Mouse (Mus musculus) mouse trophoblast stem cell (cell line): ENCODE measurements at regions not wholly inside any gene's neighbourhood (a gene's known extent, or its start where the extent isn't known, plus 50 kb on each side); places are given as distances from the start of the nearest gene placed in this dataset.

ENCODE experiments used
- in situ Hi-C, 2 experiments: fragments of 300-500 bp; cut with MseI, MboI; formaldehyde crosslinking; loops; 2 replicates in 1 of 2; 3 replicates in 1 of 2; pipeline ENCODE4 v1.15.1; 2025

DNA sequence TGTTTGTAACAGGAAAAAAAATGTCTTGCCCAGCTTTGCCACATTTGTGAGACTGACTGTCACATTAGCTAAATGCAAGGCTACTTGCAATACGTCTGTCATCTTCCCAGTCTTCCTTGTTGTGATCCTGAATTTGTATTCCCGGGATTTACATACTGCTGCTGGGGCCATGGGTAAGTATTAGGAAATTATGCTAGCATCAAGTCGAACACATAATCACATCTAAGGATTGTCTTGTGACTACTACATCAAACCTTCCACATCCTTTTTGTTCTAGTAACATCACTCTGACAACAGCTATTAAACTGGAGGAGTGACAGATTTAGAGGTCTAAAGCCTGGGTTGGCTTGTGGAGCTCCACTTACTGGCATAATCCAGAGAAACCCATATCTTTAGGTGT lies 164.2 kb upstream of the Cwc22 start:
- in situ Hi-C loops, result no loop called here

DNA sequence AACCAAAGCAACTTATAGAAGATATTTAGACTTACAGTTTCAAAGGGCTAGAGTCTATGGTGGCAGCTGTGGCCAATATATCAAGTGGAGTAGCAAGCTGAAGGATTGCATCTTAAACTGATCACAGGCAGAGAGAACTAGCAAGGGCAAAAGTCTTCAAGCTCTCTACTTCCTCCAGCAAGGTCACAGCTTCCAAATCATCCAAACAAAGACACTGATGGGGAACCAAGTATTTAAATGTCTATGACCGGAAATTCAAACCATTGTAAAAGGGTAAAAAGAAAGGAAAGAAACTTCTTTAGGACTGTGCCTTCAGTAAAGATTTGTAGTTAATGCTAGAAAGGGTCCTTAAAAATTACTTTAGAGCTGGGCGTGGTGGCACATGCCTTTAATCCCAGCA lies 149.4 kb upstream of the Cwc22 start:
- in situ Hi-C loops, result no loop called here

DNA sequence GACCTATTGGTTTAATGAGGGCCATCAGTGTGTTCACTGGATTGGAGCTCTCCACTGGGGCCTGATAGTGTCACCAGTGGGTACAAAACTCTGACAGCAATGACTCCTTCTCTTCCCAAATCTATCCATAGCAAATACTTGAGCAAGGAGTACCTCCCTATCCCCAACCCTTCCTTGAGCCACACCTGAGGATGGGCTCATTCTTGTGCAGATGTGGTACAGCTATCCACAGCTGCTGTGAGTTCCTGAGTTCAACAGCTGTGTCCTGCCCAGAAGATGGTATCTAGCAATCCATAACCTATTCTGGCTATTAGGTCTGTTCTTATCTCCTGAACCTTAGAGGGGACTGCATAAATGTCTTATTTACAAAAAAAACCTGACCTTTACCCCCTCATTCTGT lies 148.7 kb upstream of the Cwc22 start:
- in situ Hi-C loops, result no loop called here

DNA sequence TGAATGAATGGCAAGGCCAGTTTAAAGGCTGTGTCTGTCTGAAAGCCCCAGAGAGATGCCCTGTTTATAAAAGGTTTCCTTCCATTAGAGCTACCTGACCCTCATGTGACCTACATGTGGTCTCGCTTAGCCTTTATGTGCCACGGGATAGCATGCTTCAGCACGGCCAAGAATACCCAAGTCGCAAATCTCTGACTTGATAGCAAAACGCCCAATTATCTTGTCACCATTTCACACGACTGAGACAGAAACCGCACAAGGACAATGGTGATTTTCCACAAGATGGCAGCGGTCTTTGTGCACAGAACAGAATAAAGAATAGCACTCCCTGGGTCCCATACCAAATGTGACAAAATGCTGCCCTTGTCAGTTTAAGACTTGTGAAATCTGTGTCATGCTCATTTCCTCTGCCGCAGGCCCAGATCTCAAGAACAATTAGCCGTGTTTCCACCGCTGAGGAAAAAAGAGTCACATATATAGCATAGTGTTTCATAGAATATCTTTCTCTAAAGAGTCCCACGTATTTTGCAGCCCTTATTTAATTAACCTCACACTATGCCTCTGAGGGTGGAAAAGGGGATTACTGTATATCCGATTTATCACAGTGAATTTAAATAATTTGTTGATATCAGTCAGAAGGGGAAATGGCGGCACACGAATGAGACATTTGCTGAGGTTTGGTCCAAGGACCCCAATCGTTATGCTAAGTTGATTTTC lies 118.3 kb upstream of the Cwc22 start:
- in situ Hi-C loops, result no loop called here

DNA sequence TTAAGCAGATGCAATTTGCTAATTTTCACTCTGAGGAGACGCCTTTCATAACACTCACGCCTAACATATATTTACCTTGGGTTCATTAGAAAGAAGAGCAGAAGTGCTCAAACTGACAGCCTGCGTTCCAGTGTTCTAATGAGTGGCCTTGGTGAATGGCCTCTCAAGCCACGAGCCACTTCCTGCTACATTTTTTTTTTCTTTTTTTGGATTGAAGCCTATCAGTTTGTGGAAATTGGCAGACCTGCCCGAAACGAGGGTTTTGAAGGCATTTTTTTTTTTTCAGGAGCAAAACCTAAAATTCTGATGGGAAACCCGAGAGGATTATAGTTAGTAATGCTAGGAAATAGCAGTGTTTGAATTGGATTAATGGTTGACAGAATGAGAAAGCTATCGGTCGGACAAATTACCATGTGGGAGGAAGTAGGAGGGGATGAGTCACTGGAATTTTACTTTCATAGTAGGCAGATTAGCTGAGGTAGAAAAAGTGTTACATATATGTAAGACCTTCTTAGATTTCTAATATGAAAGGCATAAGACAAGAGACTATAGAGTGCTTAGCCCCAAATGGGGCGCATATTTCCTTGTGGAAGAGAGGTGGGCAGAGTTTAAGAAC lies 113.7 kb upstream of the Cwc22 start:
- in situ Hi-C loops, result loop anchor here in 1 of 2 experiments (10.0 kb wide), 1 partner anchor 855 kb away; no protein-coding TSS in a partner anchor

DNA sequence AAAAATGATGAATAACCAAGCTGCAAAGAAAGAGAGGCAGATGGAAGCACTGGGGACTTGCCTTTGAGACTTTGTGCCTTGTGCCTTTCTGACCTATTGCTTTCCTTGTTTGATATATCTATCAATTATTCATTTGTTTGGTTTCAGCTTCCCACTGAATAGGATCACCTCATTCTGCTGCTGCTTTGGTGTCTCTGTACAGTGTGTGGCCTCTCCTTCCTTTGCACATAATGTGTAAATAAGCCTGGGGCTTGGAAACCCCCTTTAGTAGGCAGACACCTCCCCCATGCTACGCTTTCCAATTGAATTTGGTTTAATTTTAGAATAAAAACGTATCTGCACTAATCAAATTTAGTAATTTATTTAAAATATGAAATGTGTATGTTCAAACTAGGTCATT lies 112.8 kb upstream of the Cwc22 start:
- in situ Hi-C loops, result loop anchor here in 1 of 2 experiments (10.0 kb wide), 1 partner anchor 856 kb away; no protein-coding TSS in a partner anchor

DNA sequence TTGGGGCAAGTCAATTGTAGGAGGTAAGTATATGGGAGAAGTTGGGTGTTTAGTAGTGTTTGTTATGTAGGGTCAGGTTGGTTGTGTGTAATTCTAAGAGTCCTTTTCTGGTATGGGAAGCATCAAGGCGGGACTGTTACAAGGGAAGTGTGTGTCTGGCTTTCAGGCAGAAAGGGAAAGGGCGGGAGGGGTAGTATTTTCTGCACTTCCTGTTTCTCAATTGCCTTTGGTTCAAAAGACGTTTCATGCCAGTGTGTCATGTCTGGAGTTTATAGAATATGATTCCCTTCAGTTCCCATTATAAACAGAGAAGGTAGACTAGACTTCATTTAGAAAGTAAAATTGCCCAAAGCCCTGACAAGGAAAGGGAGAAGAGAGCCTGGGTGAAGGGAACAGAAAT lies 107.7 kb upstream of the Cwc22 start:
- in situ Hi-C loops, result loop anchor here in 1 of 2 experiments (10.0 kb wide), 1 partner anchor 861 kb away; no protein-coding TSS in a partner anchor

DNA sequence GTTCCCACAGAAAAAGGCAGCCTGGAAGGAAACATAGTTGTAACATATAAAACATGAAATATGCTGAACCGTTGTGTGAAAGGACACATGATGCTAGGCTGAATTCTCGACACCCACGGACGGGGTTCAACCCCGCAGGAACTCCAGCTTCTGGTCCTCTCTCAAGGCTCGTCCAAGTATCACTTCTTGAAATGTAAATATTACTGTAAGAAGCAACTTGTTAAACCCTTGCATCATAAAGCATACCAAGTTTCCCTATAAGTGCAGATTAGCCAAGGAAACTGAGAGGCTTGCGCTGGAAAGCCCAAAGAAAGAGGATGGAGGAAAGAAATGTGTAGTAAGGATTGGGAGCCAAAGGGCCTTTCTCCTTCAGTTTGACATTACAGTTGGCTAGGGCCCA lies 104.4 kb upstream of the Cwc22 start:
- in situ Hi-C loops, result loop anchor here in 1 of 2 experiments (10.0 kb wide), 1 partner anchor 864 kb away; no protein-coding TSS in a partner anchor

DNA sequence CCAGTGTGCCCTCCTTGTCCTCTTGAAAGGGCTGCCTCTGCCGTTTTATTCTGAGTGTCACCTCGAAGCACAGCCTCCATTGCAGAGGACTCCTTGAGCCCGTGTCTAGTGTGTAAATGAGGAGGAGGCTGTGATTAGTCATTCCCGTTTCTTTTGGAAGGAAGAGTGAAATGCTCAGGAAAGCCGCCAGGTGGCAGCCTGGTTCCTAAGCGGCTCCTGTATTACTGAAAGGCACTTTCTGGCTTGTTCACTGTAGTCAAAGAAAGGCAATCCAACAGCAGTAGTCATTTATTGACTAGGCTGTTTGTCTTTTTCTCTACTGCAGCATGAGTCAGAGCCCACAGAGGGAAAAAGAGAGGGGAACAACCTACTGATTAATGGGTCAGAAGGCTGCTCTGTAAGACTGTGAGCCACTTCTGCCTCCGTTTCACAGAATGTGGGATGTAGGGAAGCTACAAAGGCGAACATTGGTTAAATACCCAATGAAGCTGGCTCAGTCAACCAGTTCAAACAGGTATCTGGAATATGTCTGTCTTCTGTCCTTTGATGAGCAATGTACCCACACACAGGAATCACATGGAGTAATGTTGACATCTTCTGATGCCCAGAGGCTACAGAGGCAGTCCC lies 103.2 kb upstream of the Cwc22 start:
- in situ Hi-C loops, result loop anchor here (25.0 kb wide), 2 partner anchors 863 to 1213 kb away; partner anchors contain the start of gene Itga4 (in 1 of the 2)

DNA sequence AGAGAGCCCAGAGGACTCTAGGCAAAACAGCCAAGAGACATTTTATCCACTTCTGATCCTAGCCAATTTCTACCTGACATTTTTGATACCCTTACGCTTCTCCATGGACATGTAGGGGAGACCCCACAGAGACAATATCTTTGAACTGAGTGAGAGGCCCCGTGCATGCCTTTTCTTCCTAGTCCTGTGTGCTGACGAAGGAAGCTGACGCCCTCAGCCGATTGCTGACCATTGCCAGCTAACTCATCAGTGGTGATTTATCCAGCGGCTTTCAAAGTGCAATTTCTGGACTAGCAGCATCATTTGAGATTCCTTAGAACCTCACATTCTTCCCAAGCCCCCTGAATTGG lies 102.5 kb upstream of the Cwc22 start:
- in situ Hi-C loops, result loop anchor here (25.0 kb wide), 2 partner anchors 864 to 1214 kb away; partner anchors contain the start of gene Itga4 (in 1 of the 2)

DNA sequence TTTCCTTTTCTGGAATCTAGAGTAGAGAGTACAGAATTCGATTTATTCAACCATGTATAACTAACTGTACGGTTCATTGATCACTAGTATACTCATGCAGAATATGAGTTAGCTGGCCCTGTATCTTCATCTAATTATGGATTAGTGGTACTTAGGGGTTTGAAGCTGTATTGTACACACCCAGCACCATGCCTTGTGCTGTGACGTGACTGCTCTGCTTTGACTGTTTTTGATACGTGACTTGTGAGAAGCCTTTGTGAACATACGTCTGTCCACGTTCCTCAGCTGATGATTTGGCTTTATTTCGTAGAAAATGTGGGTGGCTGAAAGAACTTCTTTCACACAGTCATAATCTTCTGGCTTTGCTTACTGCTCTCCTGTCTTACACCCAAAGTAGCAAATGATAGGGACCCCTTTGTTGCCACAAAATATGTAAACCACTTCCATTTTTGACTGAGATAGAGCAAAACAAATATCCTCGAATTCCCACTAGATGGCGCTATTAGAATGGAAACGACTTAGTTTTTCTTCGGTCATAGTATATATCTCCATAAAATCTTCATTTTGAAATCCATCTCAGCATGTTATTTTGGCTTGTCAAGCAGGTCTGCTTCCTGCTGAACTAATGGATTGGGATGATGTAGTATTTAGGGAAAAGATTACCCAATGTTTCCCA lies 102.0 kb upstream of the Cwc22 start:
- in situ Hi-C loops, result loop anchor here (25.0 kb wide), 2 partner anchors 864 to 1214 kb away; partner anchors contain the start of gene Itga4 (in 1 of the 2)

DNA sequence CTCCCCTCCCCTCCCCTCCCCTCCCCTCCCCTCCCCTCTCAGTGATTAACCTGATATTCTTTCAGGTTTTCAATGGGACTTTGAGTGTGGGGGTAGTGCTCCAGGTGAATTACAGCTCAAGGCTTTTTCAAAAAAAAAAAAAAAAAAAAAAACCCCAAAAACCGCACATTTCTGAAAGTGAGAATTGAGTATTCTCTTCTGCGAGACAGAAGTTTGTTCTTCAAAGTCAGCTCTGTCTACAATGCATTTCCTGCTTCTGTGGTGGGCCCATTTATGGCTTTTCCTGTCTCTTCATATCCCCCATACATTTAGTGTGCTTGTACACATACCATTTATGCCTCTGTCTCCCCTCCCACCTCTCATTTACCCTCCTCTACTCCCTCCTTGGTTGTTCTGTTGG lies 81.1 kb upstream of the Cwc22 start:
- in situ Hi-C loops, result loop anchor here (5.0 to 25.0 kb wide), 3 partner anchors 150 to 1235 kb away; partner anchors contain the start of gene Itga4 (in 1 of the 2)

DNA sequence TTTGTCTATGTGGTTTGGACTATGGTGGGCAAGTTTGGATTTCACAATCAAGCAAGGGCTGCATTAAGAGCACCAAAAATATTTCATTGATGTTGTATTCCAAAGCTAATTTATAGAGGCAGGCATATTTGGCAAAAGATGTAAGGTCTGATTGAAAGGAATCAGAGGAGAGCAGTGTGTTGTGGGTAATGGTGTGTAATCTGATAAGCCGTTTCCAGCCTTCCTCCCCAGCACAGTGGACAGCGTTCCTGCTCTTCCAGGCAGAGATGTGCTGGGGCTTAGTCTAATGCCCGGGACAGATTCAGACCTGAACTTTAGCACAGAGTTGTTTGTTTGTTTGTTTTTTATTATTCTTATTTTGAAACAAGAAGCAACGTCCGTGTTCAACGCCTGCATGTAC lies 80.6 kb upstream of the Cwc22 start:
- in situ Hi-C loops, result loop anchor here (5.0 to 25.0 kb wide), 3 partner anchors 150 to 1235 kb away; partner anchors contain the start of gene Itga4 (in 1 of the 2)

DNA sequence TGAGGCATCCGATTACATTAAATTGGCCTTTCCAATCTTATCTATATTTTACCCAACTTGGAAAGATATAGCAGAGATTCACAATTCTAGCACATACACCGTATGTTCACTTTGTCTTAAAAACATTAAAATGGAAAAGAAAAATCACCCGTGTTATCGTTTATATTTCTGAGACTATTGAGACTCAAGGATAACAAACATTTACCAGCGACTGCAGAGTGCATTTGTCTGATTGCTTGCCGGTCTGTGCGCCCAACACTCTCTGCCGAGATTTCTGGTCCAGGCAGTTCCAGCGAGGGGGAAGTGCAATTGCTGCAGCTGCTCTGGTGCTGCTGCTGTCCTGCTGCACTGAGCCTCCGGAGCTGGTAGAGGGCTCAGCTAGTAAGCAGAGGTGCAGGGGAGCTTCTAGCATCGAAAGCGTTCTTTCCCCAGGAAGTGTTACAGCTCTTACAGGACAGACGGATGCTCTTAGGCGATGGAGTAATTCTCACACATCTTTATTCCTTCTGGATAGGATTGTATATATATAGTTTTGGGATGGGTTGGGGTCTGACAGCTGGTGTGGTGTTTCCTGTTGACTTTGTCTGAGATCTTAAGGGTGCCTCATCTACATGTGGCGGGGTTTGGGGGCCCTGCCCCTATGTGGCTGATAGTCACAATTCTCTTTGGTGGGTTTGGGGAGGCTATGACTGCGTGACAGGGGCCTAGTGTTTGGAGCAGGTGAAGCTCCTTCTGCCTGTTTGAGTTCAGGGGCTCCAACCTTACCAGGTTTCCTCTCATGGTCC lies 79.7 kb upstream of the Cwc22 start:
- in situ Hi-C loops, result loop anchor here (5.0 to 25.0 kb wide), 3 partner anchors 149 to 1236 kb away; partner anchors contain the start of gene Itga4 (in 1 of the 2)

DNA sequence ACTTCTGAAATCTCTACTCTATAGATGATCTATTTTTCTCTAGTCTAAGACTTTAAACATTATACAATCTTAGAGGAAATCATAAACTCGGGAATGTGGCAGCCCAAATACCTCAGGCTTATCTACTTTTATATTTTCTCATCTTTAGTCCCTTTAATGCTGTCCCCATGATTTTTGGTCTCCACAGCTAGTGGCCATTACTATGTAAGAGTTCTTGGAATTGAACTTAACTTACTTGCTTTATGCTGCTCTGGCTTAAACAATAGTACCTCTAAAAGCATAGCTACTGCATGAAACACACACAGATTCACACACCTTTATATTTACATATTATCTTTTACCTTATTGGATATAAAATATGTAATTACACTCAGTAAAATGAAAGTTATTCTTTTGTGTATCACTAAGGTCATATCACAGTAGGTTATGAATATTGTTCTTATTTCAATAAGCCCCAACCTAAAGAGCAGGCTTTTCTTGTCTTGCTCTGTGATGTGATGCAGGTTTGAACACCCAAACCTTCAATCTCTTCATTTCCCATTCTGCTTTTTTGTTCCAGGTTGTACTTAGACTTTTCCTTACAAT lies 78.9 kb upstream of the Cwc22 start:
- in situ Hi-C loops, result loop anchor here (5.0 to 25.0 kb wide), 4 partner anchors 148 to 1237 kb away; partner anchors contain the start of gene Itga4 (in 1 of the 2)

DNA sequence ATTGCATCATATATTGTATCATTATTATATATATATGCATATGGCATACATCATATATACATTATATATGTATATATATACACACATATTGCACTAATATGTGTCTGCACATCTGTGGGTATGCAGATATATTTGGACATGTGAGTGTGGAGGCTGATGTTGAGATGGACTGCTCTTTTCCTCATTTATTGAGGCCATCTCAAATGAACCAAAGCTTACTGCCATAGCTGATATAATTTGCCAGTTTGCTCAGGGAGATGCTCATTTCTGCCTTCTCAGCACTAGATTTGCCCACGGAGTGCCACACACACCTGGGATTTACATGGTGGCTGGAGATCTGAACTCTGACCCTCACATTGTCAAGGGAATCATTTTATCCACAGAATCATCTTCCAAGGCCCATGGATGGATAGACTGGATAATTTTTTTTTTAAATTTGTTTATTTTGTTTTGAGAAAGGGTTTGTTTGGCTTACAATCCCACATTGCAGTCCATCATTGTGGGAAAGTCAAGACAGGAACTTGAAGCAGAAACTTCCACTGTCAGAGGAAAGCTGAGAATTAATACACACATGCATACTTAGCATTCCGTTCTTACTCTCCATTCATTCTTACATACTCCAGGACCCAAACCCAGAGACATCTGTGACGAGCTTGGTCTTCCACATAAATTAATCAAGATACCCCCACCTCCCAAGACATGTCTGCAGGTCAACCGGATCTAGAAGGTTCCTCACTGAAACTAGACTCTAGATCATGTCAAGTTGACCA lies 77.9 kb upstream of the Cwc22 start:
- in situ Hi-C loops, result loop anchor here in 1 of 2 experiments (5.0 kb wide), 1 partner anchor 152 kb away; no protein-coding TSS in a partner anchor

DNA sequence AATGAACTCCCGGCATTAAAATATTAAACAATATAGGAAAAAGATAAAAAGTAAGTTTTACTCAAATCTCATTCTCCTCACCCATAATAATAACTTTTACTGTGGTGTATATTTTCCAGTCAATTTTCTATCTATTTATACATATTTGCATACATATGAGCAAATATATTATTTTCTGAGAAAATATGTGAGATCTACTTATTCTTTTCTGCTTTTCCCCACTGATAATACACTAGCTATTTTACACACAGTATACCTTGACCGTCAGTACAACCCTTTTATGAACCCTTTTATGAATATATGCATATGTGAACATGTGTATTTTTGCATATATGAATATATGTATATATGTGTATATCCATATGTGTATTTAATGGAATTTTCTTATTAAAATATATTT lies 77.2 kb upstream of the Cwc22 start:
- in situ Hi-C loops, result loop anchor here in 1 of 2 experiments (5.0 kb wide), 1 partner anchor 151 kb away; no protein-coding TSS in a partner anchor

DNA sequence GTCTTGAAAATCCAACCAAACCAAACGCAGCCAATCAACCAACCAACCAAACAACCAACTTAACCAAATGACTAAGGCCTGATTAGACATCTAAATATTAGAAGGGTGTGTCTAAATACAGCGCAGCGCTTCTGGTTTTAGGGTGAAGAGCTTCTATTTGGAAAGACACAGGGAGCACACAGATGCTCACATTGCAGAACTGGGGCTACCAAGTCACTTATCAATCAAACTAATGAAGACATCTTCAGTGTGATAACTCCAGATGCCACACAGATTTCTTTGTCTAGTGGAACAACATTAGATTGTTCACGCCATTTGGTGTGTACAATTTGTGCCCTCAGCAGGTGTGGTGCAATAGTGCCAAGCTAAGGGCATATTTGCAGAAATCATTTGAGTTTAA lies 76.6 kb upstream of the Cwc22 start:
- in situ Hi-C loops, result loop anchor here in 1 of 2 experiments (5.0 kb wide), 1 partner anchor 150 kb away; no protein-coding TSS in a partner anchor

DNA sequence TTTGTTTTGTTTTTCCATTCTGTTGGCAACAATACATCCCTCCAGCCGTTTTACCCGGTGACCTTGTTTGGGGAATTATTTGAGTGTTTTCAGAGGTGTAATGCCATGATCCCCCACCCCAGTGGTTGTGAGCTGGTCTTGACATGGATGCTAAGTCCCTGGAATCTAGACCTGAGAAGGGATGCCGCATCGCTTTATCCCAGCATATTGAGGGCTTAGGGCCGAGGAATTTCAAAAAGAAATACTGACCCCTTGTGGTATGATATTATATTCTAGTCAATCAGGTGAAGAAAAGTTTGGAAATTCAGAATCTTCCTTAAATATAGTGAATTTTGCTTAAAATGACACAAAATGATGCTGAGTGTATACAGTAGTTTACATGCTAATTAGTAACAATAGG lies 75.7 kb upstream of the Cwc22 start:
- in situ Hi-C loops, result loop anchor here in 1 of 2 experiments (5.0 kb wide), 1 partner anchor 150 kb away; no protein-coding TSS in a partner anchor
